Mouse (Mus musculus): ENCODE measurements around the gene Mdm2.

DNA sequence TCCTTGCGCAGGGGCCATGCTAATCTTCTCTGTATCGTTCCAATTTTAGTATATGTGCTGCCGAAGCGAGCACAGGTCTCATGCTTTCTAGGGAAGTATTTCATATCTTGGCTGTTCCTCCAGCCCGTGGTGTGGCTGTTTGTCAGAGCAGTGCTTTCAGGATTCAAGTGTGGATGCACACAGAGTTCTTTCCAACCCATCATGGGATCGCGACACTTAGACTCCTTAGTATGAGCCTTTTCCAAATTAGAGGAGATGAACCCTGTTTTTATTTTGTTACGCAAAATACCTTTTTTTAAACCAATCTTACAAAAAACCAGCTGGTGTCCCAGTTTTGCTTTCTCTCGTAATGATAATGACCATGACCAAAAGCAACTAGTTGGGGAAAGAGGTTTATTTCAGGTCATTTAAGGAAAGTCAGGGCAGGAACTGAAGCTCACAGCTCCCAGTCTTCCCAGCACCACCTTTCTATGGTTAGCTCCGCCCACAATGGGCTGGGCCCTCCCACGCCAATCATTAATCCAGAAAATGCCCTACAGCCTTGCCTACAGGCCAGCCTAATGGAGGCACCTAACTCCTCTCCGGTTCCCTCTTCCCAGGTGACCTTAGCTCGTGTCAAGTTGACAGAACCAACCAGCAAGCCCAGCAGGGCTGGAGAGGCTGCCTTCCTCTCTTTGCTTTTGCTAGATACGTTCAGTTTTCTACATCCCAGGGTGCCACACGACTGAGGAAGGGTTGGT is 48.1 kb downstream of the Mdm2 start:
- TF ChIP-seq POLR2A (IDR thresholded peaks at IDR 0.05; ENCODE audit: borderline replicate concordance, extremely low read depth, insufficient read depth, insufficient read length, poor library complexity, severe bottlenecking) (no peak), CTCF (IDR thresholded peaks at IDR 0.05; ENCODE audit: borderline replicate concordance, extremely low read depth, insufficient read depth, insufficient read length) (no peak)
